Mouse (Mus musculus): ENCODE measurements at regions not wholly inside any gene's neighbourhood (a gene's known extent, or its start where the extent isn't known, plus 50 kb on each side); places are given as distances from the start of the nearest gene placed in this dataset.

GRCm38 (mm10) chr11:19679669-19680068 lies 244.5 kb upstream of the Spred2 start:
- TF ChIP-seq POLR2A (IDR thresholded peaks at IDR 0.05; ENCODE audit: insufficient read depth, low read depth, low read length) (no peak), CTCF (IDR thresholded peaks at IDR 0.05) (no peak)
